Mouse (Mus musculus): ENCODE results near the gene Hebp1. TPM values are rescaled to one million over a fixed set of nuclear protein-coding genes. Genes with fewer than 3 reads are reported as not detected.

The Hebp1 gene
- polyA plus RNA-seq, 1 experiment from 2014 or later: 4.8 TPM

DNA sequence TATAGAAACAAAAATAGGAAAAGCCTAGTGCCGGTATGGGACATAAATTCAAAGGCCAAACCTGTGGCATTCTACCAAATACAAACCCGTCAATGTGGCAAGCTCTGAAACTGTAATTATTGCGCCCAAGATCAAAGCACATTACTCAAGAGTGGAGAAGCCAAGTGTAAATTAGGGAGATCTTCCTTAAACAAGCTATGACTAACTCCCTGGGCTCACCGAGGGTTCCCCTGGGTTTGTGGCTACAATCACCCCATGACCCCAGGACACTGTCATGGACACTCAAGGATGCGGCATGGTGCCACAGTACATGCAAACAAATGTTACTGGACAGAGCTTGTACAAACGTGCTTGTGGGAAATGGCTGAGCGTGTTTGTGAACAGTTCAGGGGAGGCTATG lies 64.7 kb downstream of the Hebp1 start:
- WGBS: 77% methylated on average over 7 of the region's 7 CpGs
- ATAC-seq: no peak

DNA sequence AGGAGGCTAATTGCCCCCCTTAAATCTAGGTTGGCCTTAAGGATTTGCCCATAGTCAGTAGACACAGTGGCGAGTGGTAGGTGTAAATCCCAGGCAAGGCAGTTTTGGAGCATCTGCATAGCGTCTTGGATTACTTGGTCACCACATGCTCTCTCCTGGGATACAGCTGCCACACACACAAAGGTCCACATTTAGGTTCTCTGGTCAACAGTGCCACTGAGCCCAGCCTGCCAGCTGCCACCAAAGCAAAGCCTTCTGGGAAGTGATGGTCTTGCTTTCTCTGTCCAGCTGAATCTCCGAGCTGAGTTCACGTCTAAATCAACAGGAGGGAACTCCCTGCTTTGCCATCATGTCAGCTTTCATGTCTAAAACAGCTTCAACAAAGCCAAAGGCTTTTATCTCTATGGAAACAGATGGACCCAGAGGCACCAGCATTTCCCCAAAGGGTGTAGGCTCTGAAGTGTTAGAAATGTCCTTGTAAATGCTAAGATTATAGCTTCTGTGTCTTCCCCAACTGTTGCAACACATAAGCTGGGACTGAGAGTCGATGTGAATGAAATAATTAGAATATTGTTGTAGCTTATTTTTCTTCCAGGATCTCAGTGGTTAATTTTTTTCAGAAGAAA lies 73.0 kb downstream of the Hebp1 start:
- Histone ChIP-seq H3K4me1 (replicated peaks; ENCODE audit: control insufficient read depth, insufficient read depth, low read length) (no peaks in the 10 kb centered on the region), H3K27ac (ENCODE audit: low read length) (no peak overlapping the region), H3K4me3 (replicated peaks; ENCODE audit: low read length) (no peak overlapping the region), H3K36me3 (ENCODE audit: control insufficient read depth, insufficient read depth) (no peaks in the 10 kb centered on the region), H3K4me2 (ENCODE audit: low read length) (no peak overlapping the region), H3K27me3 (replicated peaks; ENCODE audit: control insufficient read depth, insufficient read depth, low read length) (no peaks in the 10 kb centered on the region), H3K9me3 (ENCODE audit: control insufficient read depth, low read length) (no peaks in the 10 kb centered on the region), H3K9ac (replicated peaks; ENCODE audit: low read depth, low read length) (no peak overlapping the region)
- 64% methylated on average over 5 of the region's 5 CpGs for WGBS
- ATAC-seq: no peak

More for the DNA sequence above, 64.7 kb downstream of the Hebp1 start:
- Histone ChIP-seq H3K27me3 (replicated peaks; ENCODE audit: control insufficient read depth, insufficient read depth, low read length) (no peaks in the 10 kb centered on the region), H3K9me3 (ENCODE audit: control insufficient read depth, low read length) (no peaks in the 10 kb centered on the region), H3K36me3 (ENCODE audit: control insufficient read depth, insufficient read depth) (no peaks in the 10 kb centered on the region), H3K27ac (ENCODE audit: low read length) (no peak overlapping the region), H3K4me2 (ENCODE audit: low read length) (no peak overlapping the region), H3K4me1 (replicated peaks; ENCODE audit: control insufficient read depth, insufficient read depth, low read length) (no peaks in the 10 kb centered on the region), H3K4me3 (replicated peaks; ENCODE audit: low read length) (no peak overlapping the region), H3K9ac (replicated peaks; ENCODE audit: low read depth, low read length) (no peak overlapping the region)

DNA sequence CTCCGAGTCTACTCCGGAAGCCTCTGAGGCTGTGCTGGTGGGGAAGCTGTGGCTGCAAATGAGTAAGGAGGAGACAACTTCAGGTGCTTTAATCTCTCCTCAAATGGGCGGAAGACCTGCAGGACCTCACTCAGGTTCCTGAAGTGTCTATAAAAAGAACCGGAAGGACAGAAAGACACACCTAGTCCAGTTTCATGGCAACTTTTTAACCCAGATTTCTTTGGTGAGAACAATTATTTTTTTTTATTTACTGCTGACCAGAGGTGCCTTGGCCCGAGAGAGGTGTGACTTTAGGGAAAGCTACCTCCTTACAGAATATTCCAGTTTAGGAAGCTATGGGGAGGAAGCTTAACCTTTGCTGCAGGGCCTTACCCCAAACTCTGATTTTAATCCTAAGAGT lies 79.6 kb downstream of the Hebp1 start, which contains the start of gene Gprc5d:
Gene Gprc5d (minus strand): TSS at position 101 of the 400 bp plus-strand sequence.
- Histone ChIP-seq H3K36me3 (ENCODE audit: control insufficient read depth, insufficient read depth) (no peaks in the 10 kb centered on the region), H3K27ac (ENCODE audit: low read length) (no peak within 1 kb of the TSS), H3K4me3 (replicated peaks; ENCODE audit: low read length) (no peak within 1 kb of the TSS), H3K9ac (replicated peaks; ENCODE audit: low read depth, low read length) (no peak within 1 kb of the TSS), H3K4me2 (ENCODE audit: low read length) (no peak within 1 kb of the TSS), H3K9me3 (ENCODE audit: control insufficient read depth, low read length) (no peaks in the 10 kb centered on the region), H3K27me3 (replicated peaks; ENCODE audit: control insufficient read depth, insufficient read depth, low read length) (no peaks in the 10 kb centered on the region), H3K4me1 (replicated peaks; ENCODE audit: control insufficient read depth, insufficient read depth, low read length) (no peaks in the 10 kb centered on the region)
- WGBS: 91% methylated on average over 5 of the region's 5 CpGs
- ATAC-seq: no peak

DNA sequence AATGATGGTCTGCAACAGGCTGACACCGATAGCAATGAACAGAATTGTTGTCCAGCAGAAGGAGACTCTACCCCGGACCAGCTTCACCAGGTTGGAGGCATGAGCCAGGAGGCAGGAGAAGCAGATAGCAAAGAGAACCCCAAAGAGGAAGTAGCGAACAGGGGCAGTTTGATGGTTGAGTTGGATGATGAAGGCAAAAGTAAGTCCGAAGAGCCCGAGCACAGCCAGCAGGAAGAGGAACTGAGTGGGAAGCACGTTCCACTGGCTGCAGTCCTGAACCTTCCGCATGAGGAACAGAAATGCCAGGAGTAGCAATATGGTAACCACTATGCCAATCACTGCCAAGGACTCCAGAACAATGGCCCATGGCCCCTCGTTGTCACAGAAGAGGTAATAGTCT lies 81.3 kb downstream of the Hebp1 start:
- Histone ChIP-seq H3K4me2 (ENCODE audit: low read length) (no peak overlapping the region), H3K36me3 (ENCODE audit: control insufficient read depth, insufficient read depth) (no peaks in the 10 kb centered on the region), H3K9ac (replicated peaks; ENCODE audit: low read depth, low read length) (no peak overlapping the region), H3K9me3 (ENCODE audit: control insufficient read depth, low read length) (no peaks in the 10 kb centered on the region), H3K4me3 (replicated peaks; ENCODE audit: low read length) (no peak overlapping the region), H3K4me1 (replicated peaks; ENCODE audit: control insufficient read depth, insufficient read depth, low read length) (no peaks in the 10 kb centered on the region), H3K27ac (ENCODE audit: low read length) (no peak overlapping the region), H3K27me3 (replicated peaks; ENCODE audit: control insufficient read depth, insufficient read depth, low read length) (no peaks in the 10 kb centered on the region)
- 95% methylated on average over 8 of the region's 8 CpGs for WGBS
- ATAC-seq: no peak

DNA sequence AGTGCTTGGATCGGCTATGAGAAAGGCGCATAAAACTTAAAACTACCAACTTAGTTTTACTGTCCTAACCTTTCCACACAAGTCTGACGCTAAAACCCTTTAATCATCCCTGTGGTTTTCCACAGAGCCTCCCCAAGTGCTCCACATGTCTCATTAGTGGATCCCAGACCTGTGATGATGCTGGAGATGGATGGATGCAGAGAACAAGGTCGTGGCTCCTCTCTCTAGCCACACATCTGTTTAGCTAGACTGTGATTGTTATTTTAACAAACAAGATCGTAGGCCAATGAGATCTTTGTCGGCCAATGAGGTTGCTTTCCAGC lies 84.7 kb downstream of the Hebp1 start:
- ATAC-seq: no peak
- Histone ChIP-seq H3K9ac (replicated peaks; ENCODE audit: low read depth, low read length) (no peak overlapping the region), H3K27ac (ENCODE audit: low read length) (no peak overlapping the region), H3K36me3 (ENCODE audit: control insufficient read depth, insufficient read depth) (no peaks in the 10 kb centered on the region), H3K4me1 (replicated peaks; ENCODE audit: control insufficient read depth, insufficient read depth, low read length) (no peaks in the 10 kb centered on the region), H3K9me3 (ENCODE audit: control insufficient read depth, low read length) (no peaks in the 10 kb centered on the region), H3K27me3 (replicated peaks; ENCODE audit: control insufficient read depth, insufficient read depth, low read length) (no peaks in the 10 kb centered on the region), H3K4me2 (ENCODE audit: low read length) (no peak overlapping the region), H3K4me3 (replicated peaks; ENCODE audit: low read length) (no peak overlapping the region)
- WGBS: 17% methylated on average over 6 of the region's 6 CpGs

DNA sequence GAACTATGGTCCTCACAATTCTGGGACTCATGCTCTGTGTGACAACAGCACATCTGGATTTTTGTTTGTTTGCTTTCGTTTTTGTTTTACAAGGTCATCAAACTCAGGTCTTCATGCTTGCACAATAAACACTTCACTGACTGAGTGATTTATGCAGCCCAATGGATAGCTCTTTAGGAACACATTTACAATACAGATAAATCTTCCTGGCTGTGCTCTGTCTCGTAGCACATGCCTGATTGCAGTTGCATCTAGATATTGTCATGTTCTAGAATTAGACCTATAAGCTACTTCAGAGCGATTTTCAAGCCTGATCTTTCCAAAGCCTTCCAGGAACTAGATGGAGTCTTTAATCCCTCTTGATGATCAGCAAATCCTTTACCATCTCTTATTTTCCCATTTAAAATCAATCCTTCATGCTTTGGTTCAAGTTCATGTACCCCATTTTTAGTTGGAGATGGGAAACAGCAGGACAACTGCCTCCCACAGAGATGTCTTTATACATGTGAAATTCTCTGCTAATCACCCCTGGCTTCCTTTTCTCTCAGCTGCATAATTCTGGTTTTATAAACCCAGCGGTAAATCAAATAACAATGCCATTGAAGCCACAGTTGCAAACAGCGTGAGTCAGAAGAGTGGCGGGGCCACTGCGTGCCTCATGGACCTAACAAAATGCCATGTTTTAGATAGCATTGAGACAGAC lies 85.3 kb downstream of the Hebp1 start:
- 17% methylated on average over 7 of the region's 7 CpGs for WGBS
- no peak overlapping the region for H3K4me2 ChIP-seq (ENCODE audit: low read length)
- H3K27ac ChIP-seq (ENCODE audit: low read length): no peak overlapping the region
- no peak overlapping the region for H3K9ac ChIP-seq (replicated peaks; ENCODE audit: low read depth, low read length)
- ATAC-seq: no peak
- H3K36me3 ChIP-seq (ENCODE audit: control insufficient read depth, insufficient read depth): no peaks in the 10 kb centered on the region
- no peak overlapping the region for H3K4me3 ChIP-seq (replicated peaks; ENCODE audit: low read length)
- no peaks in the 10 kb centered on the region for H3K27me3 ChIP-seq (replicated peaks; ENCODE audit: control insufficient read depth, insufficient read depth, low read length)
- no peaks in the 10 kb centered on the region for H3K9me3 ChIP-seq (ENCODE audit: control insufficient read depth, low read length)
- no peaks in the 10 kb centered on the region for H3K4me1 ChIP-seq (replicated peaks; ENCODE audit: control insufficient read depth, insufficient read depth, low read length)

DNA sequence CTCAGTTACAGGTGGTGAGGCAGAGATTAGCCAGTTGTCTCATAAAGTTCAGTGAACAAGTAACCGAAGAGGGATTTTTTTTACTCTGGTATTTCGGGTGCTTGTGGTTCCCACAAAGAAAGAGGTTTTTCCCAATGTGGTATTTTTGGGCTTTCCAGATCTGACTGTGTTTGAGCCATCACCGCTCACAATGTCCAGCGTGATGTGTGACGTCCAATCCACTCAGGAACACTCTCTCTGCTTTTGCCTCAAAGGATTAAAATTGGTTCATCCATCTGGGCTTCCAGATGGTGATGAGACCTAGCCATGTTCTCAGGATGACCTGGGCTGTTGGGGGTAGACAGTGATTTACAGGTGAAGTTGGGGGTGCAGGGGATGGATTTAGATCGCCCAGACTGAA lies 90.8 kb downstream of the Hebp1 start:
- no peaks in the 10 kb centered on the region for H3K9me3 ChIP-seq (ENCODE audit: control insufficient read depth, low read length)
- no peak overlapping the region for H3K27ac ChIP-seq (ENCODE audit: low read length)
- H3K36me3 ChIP-seq (ENCODE audit: control insufficient read depth, insufficient read depth): no peaks in the 10 kb centered on the region
- H3K4me2 ChIP-seq (ENCODE audit: low read length): no peak overlapping the region
- ATAC-seq: no peak
- no peaks in the 10 kb centered on the region for H3K27me3 ChIP-seq (replicated peaks; ENCODE audit: control insufficient read depth, insufficient read depth, low read length)
- WGBS: 88% methylated on average over 6 of the region's 6 CpGs
- H3K4me1 ChIP-seq (replicated peaks; ENCODE audit: control insufficient read depth, insufficient read depth, low read length): no peaks in the 10 kb centered on the region
- no peak overlapping the region for H3K9ac ChIP-seq (replicated peaks; ENCODE audit: low read depth, low read length)
- H3K4me3 ChIP-seq (replicated peaks; ENCODE audit: low read length): no peak overlapping the region

DNA sequence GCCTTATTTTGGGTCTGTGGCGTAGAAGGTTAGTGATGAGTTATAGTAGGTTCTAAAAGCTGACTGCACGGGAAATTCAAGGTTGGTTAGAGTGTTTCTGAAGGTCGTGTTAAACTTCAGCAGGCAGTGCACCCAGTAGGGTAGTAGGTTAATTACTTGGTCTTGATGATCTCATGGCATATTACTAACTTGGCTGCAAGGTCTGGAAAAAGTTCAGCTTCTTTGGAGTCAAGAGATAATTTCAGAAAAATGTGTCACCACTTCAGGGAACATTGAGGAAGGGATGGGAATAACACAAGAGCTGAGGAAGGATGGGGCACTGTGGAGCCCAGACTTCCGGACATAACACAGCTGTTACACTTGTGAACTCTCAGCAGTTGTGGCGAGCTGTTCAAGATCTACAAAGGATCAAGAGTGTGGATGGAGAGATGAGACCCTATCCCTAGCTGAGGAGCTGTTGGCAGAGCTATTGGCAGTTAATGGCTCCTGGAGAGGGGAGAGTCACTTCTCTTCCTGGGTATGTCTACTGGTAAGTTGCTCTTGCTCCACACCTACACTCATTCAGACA lies 95.0 kb downstream of the Hebp1 start:
- H3K4me3 ChIP-seq (replicated peaks; ENCODE audit: low read length): no peak overlapping the region
- no peak overlapping the region for H3K9ac ChIP-seq (replicated peaks; ENCODE audit: low read depth, low read length)
- H3K27ac ChIP-seq (ENCODE audit: low read length): no peak overlapping the region
- WGBS: 87% methylated on average over 5 of the region's 5 CpGs
- H3K36me3 ChIP-seq (ENCODE audit: control insufficient read depth, insufficient read depth): no peaks in the 10 kb centered on the region
- no peaks in the 10 kb centered on the region for H3K27me3 ChIP-seq (replicated peaks; ENCODE audit: control insufficient read depth, insufficient read depth, low read length)
- no peaks in the 10 kb centered on the region for H3K4me1 ChIP-seq (replicated peaks; ENCODE audit: control insufficient read depth, insufficient read depth, low read length)
- ATAC-seq: no peak
- no peak overlapping the region for H3K4me2 ChIP-seq (ENCODE audit: low read length)
- H3K9me3 ChIP-seq (ENCODE audit: control insufficient read depth, low read length): no peaks in the 10 kb centered on the region

DNA sequence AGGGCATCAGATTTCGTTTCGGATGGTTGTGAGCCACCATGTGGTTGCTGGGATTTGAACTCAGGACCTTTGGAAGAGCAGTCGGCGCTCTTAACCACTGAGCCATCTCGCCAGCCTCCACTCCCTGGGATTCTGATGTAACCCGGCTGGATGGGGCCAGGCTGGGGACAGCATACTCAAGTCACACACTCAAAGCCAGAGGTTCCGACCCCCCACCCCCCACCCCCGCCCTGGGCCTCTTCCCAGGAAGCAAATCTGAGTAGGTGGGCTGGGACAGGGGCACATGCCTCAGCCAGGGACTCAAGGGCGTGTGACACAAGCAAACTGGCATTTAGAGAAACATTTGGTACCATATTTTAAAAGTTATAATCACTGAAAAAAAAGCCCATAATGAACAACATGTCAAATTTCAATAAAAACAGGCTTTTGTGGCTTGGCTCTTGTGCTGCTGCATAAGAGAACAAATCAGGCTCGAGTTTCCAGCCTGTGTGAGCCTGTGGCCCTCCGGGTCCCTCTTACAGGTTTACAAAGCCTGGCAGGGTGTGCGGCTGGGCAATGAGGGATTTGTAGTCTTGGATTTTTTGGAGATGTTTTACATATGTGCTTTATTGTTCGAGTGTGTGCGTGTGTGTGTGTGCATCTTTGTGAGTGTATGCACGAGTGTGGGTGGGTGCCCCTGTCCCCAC lies 96.9 kb downstream of the Hebp1 start:
- Histone ChIP-seq H3K4me1 (replicated peaks; ENCODE audit: control insufficient read depth, insufficient read depth, low read length) (no peaks in the 10 kb centered on the region), H3K27ac (ENCODE audit: low read length) (no peak overlapping the region), H3K4me3 (replicated peaks; ENCODE audit: low read length) (no peak overlapping the region), H3K9me3 (ENCODE audit: control insufficient read depth, low read length) (no peaks in the 10 kb centered on the region), H3K4me2 (ENCODE audit: low read length) (no peak overlapping the region), H3K27me3 (replicated peaks; ENCODE audit: control insufficient read depth, insufficient read depth, low read length) (no peaks in the 10 kb centered on the region), H3K36me3 (ENCODE audit: control insufficient read depth, insufficient read depth) (no peaks in the 10 kb centered on the region), H3K9ac (replicated peaks; ENCODE audit: low read depth, low read length) (no peak overlapping the region)
- ATAC-seq: no peak
- 79% methylated on average over 15 of the region's 15 CpGs for WGBS
